Mouse (Mus musculus) cortical plate, adult 2 months (tissue): ENCODE data around the gene Nos3. TPM values are rescaled to one million over a fixed set of nuclear protein-coding genes. Genes with fewer than 3 reads are reported as not detected.
A peak's percentile ranks its signal among the peaks of the same experiment; 100 is the strongest.

ENCODE experiments used
- H3K27ac ChIP-seq: fragments of 200-500 bp; 2 replicates; pipeline ENCODE4 v1.5.1; 2012; ENCODE audit warnings: low read length, control low read depth, inconsistent platforms; ENCODE audit not compliant: insufficient read depth
- H3K4me1 ChIP-seq: fragments of 200-500 bp; 2 replicates; pipeline ENCODE4 v1.6.1; 2011; ENCODE audit warnings: low read length; ENCODE audit not compliant: control insufficient read depth, insufficient read depth
- H3K4me3 ChIP-seq: fragments of 200-500 bp; 2 replicates; pipeline ENCODE4 v1.5.1; 2011; ENCODE audit warnings: mild to moderate bottlenecking, low read length, control low read depth; ENCODE audit not compliant: insufficient read depth
- CTCF ChIP-seq: fragments of 200-500 bp; IDR thresholded peaks from 2 replicates; pipeline ENCODE4 v1.5.1; 2011; ENCODE audit warnings: mild to moderate bottlenecking, control low read depth, low read length; ENCODE audit not compliant: insufficient read depth; ENCODE audit errors: extremely low read depth
- POLR2A ChIP-seq: fragments of 200-500 bp; IDR thresholded peaks from 2 replicates; pipeline ENCODE4 v1.6.1; 2011; ENCODE audit warnings: mild to moderate bottlenecking, low read length, control low read depth; ENCODE audit not compliant: insufficient read depth; ENCODE audit errors: extremely low read depth
- polyA plus RNA-seq: library from polyadenylated mRNA; depleted of rRNA; stranded (reverse); fragments of >200 nt; gene quantifications from 2 replicates; pipeline ENCODE4 v1.2.3, GENCODE M21; 2012; rRNA removed

The Nos3 gene
- polyA plus RNA-seq, 1 experiment = 10.4 TPM

- H3K4me1 ChIP-seq = 0 out of 2 replicates have a peak, but pooled peaks cover 1% of the 10 kb centered on the region
Measured at GRCm38 (mm10) chr5:24424004-24424781, 59.6 kb downstream of the Nos3 start.

GRCm38 (mm10) chr5:24424861-24425411, 60.3 kb downstream of the Nos3 start:
- 0 out of 2 replicates have a peak, but pooled peaks have one; percentile 22 for TF ChIP-seq POLR2A
- no peak for TF ChIP-seq CTCF

More at GRCm38 (mm10) chr5:24424004-24424781, 59.6 kb downstream of the Nos3 start:
- peak overlapping the region; percentile 93 for H3K27ac ChIP-seq
- peak overlapping the region; percentile 83 for H3K4me3 ChIP-seq
- TF ChIP-seq CTCF (no peak), POLR2A (no peak)

GRCm38 (mm10) chr5:24425421-24426036, 60.9 kb downstream of the Nos3 start:
- Histone ChIP-seq H3K4me3 (peak overlapping the region; percentile 83), H3K27ac (no peak overlapping the region), H3K4me1 (0 out of 2 replicates have a peak, but pooled peaks cover 1% of the 10 kb centered on the region)
- no peak for TF ChIP-seq POLR2A
- no peak for TF ChIP-seq CTCF

More at GRCm38 (mm10) chr5:24424861-24425411, 60.3 kb downstream of the Nos3 start:
- 0 out of 2 replicates have a peak, but pooled peaks cover 1% of the 10 kb centered on the region for H3K4me1 ChIP-seq
- peak overlapping the region; percentile 93 for H3K27ac ChIP-seq
- H3K4me3 ChIP-seq = peak overlapping the region; percentile 83

GRCm38 (mm10) chr5:24426037-24426432, 61.4 kb downstream of the Nos3 start:
- TF ChIP-seq CTCF = no peak
- TF ChIP-seq POLR2A = no peak
- no peak overlapping the region for H3K27ac ChIP-seq
- H3K4me3 ChIP-seq = peak overlapping the region; percentile 83; the same call in 1 of the 2 replicates
- H3K4me1 ChIP-seq = 0 out of 2 replicates have a peak, but pooled peaks cover 1% of the 10 kb centered on the region

GRCm38 (mm10) chr5:24426556-24427284, 62.1 kb downstream of the Nos3 start:
- 0 out of 2 replicates have a peak, but pooled peaks cover 1% of the 10 kb centered on the region for H3K4me1 ChIP-seq
- TF ChIP-seq CTCF (no peak), POLR2A (no peak)
- H3K27ac ChIP-seq = no peak overlapping the region
- no peak overlapping the region for H3K4me3 ChIP-seq

GRCm38 (mm10) chr5:24427285-24427633, 62.6 kb downstream of the Nos3 start:
- no peak overlapping the region for H3K27ac ChIP-seq
- TF ChIP-seq CTCF (no peak), POLR2A (no peak)
- 0 out of 2 replicates have a peak, but pooled peaks cover 1% of the 10 kb centered on the region for H3K4me1 ChIP-seq
- no peak overlapping the region for H3K4me3 ChIP-seq

GRCm38 (mm10) chr5:24427981-24428402, 63.4 kb downstream of the Nos3 start:
- 0 out of 2 replicates have a peak, but pooled peaks cover 1% of the 10 kb centered on the region for H3K4me1 ChIP-seq
- H3K4me3 ChIP-seq = no peak overlapping the region
- no peak overlapping the region for H3K27ac ChIP-seq
- TF ChIP-seq POLR2A = no peak
- no peak for TF ChIP-seq CTCF

- no peak overlapping the region for H3K4me3 ChIP-seq
- no peak overlapping the region for H3K27ac ChIP-seq
- TF ChIP-seq POLR2A = no peak
- TF ChIP-seq CTCF = no peak
- 0 out of 2 replicates have a peak, but pooled peaks cover 1% of the 10 kb centered on the region for H3K4me1 ChIP-seq
Measured at GRCm38 (mm10) chr5:24428596-24428995, 64.0 kb downstream of the Nos3 start.

- no peak overlapping the region for H3K27ac ChIP-seq
- H3K4me3 ChIP-seq = no peak overlapping the region
- H3K4me1 ChIP-seq = no peaks in the 10 kb centered on the region
- TF ChIP-seq POLR2A (no peak), CTCF (no peak)
Measured at GRCm38 (mm10) chr5:24433993-24434392, 69.4 kb downstream of the Nos3 start.

Other genes with a start within 250 kb of the Nos3 start
- 9.3 and 10.5 TPM in 2 replicates for gene Nupl2, start 199.8 kb upstream of the Nos3 start, polyA plus RNA-seq
- gene Kcnh2, start 13.2 kb upstream of the Nos3 start, polyA plus RNA-seq = 27.3 and 29.4 TPM in 2 replicates
- gene Atg9b, start 27.3 kb downstream of the Nos3 start, polyA plus RNA-seq = 4.0 and 4.1 TPM in 2 replicates
- gene Abcb8, start 28.9 kb downstream of the Nos3 start, polyA plus RNA-seq = 54.8 and 57.3 TPM in 2 replicates
- 0.44 and 0.70 TPM in 2 replicates for gene Asic3, start 48.6 kb downstream of the Nos3 start, polyA plus RNA-seq
- gene Cdk5, start 58.7 kb downstream of the Nos3 start, polyA plus RNA-seq = 232 TPM in 2 replicates
- gene Slc4a2, start 59.0 kb downstream of the Nos3 start, polyA plus RNA-seq = 36.5 and 39.9 TPM in 2 replicates
- gene Fastk, start 80.5 kb downstream of the Nos3 start, polyA plus RNA-seq = 237 and 255 TPM in 2 replicates
- 48.7 and 49.0 TPM in 2 replicates for gene Tmub1, start 83.0 kb downstream of the Nos3 start, polyA plus RNA-seq
- gene Agap3, start 87.4 kb downstream of the Nos3 start, polyA plus RNA-seq = 438 and 458 TPM in 2 replicates
- gene Gbx1, start 162.4 kb downstream of the Nos3 start, polyA plus RNA-seq = 0.04 and 0.06 TPM in 2 replicates
- 0.40 and 0.42 TPM in 2 replicates for gene Asb10, start 176.2 kb downstream of the Nos3 start, polyA plus RNA-seq
- gene 4931409K22Rik, start 192.0 kb downstream of the Nos3 start, polyA plus RNA-seq = 0.04 and 0.11 TPM in 2 replicates
- 83.6 and 87.1 TPM in 2 replicates for gene Abcf2, start 212.7 kb downstream of the Nos3 start, polyA plus RNA-seq
- 55.1 and 62.2 TPM in 2 replicates for gene Chpf2, start 221.9 kb downstream of the Nos3 start, polyA plus RNA-seq